Mouse (Mus musculus) intestine, embryonic 16.5 days (tissue): ENCODE measurements around the gene Rora. TPM values are rescaled to one million over a fixed set of nuclear protein-coding genes. Genes with fewer than 3 reads are reported as not detected.
A peak's percentile ranks its signal among the peaks of the same experiment; 100 is the strongest.

Source experiments
- ATAC-seq: fragments of 200-750 bp; cut with Nextera tagmentation; 2 replicates; pipeline ENCODE4 v1.8.0; 2017; ENCODE audit warnings: moderate TSS enrichment, moderate library complexity
- H3K27ac ChIP-seq: fragments of 300-500 bp; sonication (generic); 2 replicates; pipeline ENCODE4 v1.5.1; 2014; ENCODE audit warnings: mild to moderate bottlenecking, low read length
- H3K27me3 ChIP-seq: fragments of 300-500 bp; sonication (generic); replicated peaks from 2 replicates; pipeline ENCODE4 v1.6.1; 2014; ENCODE audit warnings: low read length, control low read depth, mixed read lengths; ENCODE audit not compliant: control insufficient read depth, insufficient read depth
- H3K36me3 ChIP-seq: fragments of 300-500 bp; sonication (generic); 2 replicates; pipeline ENCODE4 v1.6.1; 2014; ENCODE audit warnings: low read length, control low read depth; ENCODE audit not compliant: control insufficient read depth, insufficient read depth
- H3K4me1 ChIP-seq: fragments of 300-500 bp; sonication (generic); 2 replicates; pipeline ENCODE4 v1.6.1; 2014; ENCODE audit warnings: low read length, control low read depth, mixed read lengths; ENCODE audit not compliant: control insufficient read depth, insufficient read depth
- H3K4me2 ChIP-seq: fragments of 300-500 bp; sonication (generic); 2 replicates; pipeline ENCODE4 v1.6.1; 2014; ENCODE audit warnings: low read depth, low read length, control low read depth
- H3K4me3 ChIP-seq: fragments of 300-500 bp; sonication (generic); 2 replicates; pipeline ENCODE4 v1.5.1; 2014; ENCODE audit warnings: mild to moderate bottlenecking, low read length
- H3K9ac ChIP-seq: fragments of 300-500 bp; sonication (generic); 2 replicates; pipeline ENCODE4 v1.6.1; 2014; ENCODE audit warnings: low read depth, low read length
- H3K9me3 ChIP-seq: fragments of 300-500 bp; sonication (generic); 2 replicates; pipeline ENCODE4 v1.6.1; 2016; ENCODE audit warnings: low read length, control low read depth; ENCODE audit not compliant: control insufficient read depth
- WGBS: fragments of 180-500 bp; shearing (Covaris S2); extraction: QIAGEN DNeasy Blood & Tissue Kit; methylation state at CpG from one replicate; pipeline ENCODE4 v1.1.7; 2014; 5-methylcytosine and 5-hydroxymethylcytosine counted together
- polyA plus RNA-seq: library from polyadenylated mRNA; unstranded; fragments of >200 nt; fragmentation: Nextera tagmentation; extraction: Ambion mirVana; gene quantifications from 2 replicates; pipeline ENCODE4 v1.2.1, GENCODE M21; 2015

The Rora gene
- polyA plus RNA-seq, 1 experiment from 2014 or later: 4.5 TPM

DNA sequence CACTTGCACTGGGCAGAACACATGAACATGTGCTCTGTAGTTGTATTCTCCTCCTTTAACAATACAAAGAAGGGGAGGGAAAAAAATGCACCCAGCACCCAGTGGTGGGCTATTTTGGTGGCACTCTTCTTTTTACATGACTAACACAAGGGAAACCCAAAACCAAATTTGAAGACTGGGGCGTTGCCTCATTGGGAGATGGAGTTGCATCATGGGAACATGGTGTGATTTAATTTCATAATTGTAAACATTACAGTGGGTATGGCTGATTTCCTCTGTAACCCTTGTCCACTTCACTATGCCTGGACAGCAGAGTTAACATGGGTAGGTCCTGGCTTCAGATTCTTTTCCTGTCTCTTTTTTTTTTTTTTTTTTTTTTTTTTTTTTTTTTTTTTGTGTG lies 634.5 kb downstream of the Rora start:
- peaks cover 9% of the 10 kb centered on the region; the same call in 1 of the 2 replicates for H3K27me3 ChIP-seq
- ATAC-seq: no peak
- no peaks in the 10 kb centered on the region for H3K36me3 ChIP-seq
- H3K4me2 ChIP-seq: no peak overlapping the region
- H3K9me3 ChIP-seq: no peaks in the 10 kb centered on the region
- WGBS: 81% methylated on average over 1 of the region's 1 CpGs
- H3K9ac ChIP-seq: no peak overlapping the region
- no peak overlapping the region for H3K27ac ChIP-seq
- peaks cover 10% of the 10 kb centered on the region; the same call in 1 of the 2 replicates for H3K4me1 ChIP-seq
- H3K4me3 ChIP-seq: no peak overlapping the region

- Histone ChIP-seq H3K27me3 (peaks cover 9% of the 10 kb centered on the region; the same call in 1 of the 2 replicates), H3K9me3 (no peaks in the 10 kb centered on the region), H3K27ac (no peak overlapping the region), H3K4me1 (peaks cover 10% of the 10 kb centered on the region; the same call in 1 of the 2 replicates), H3K4me2 (no peak overlapping the region), H3K9ac (no peak overlapping the region), H3K4me3 (no peak overlapping the region), H3K36me3 (no peaks in the 10 kb centered on the region)
- no peak for ATAC-seq
- WGBS: 50% methylated on average over 5 of the region's 5 CpGs
Observed at GRCm38 (mm10) chr9:69288586-69288985, 635.0 kb downstream of the Rora start.

GRCm38 (mm10) chr9:69289056-69290017 lies 635.8 kb downstream of the Rora start:
- peak overlapping the region; percentile 99 for H3K4me2 ChIP-seq
- ATAC-seq: peak; percentile 98
- 1% methylated on average over 59 of the region's 59 CpGs for WGBS
- no peaks in the 10 kb centered on the region for H3K36me3 ChIP-seq
- peak overlapping the region; percentile 75 for H3K9ac ChIP-seq
- peaks cover 9% of the 10 kb centered on the region; the same call in 1 of the 2 replicates for H3K27me3 ChIP-seq
- no peaks in the 10 kb centered on the region for H3K9me3 ChIP-seq
- peaks cover 10% of the 10 kb centered on the region; the same call in 1 of the 2 replicates for H3K4me1 ChIP-seq
- H3K27ac ChIP-seq: no peak overlapping the region
- peak overlapping the region; percentile 69 for H3K4me3 ChIP-seq

GRCm38 (mm10) chr9:69290018-69290880 lies 636.7 kb downstream of the Rora start:
- H3K4me2 ChIP-seq: peak overlapping the region; percentile 99
- no peaks in the 10 kb centered on the region for H3K36me3 ChIP-seq
- ATAC-seq: peak; percentile 57
- under 1% methylated on average over 65 of the region's 73 CpGs for WGBS
- peaks cover 10% of the 10 kb centered on the region; the same call in 1 of the 2 replicates for H3K4me1 ChIP-seq
- peak overlapping the region; percentile 75 for H3K9ac ChIP-seq
- H3K9me3 ChIP-seq: no peaks in the 10 kb centered on the region
- H3K27ac ChIP-seq: no peak overlapping the region
- H3K4me3 ChIP-seq: peak overlapping the region; percentile 69
- H3K27me3 ChIP-seq: peaks cover 9% of the 10 kb centered on the region; the same call in 1 of the 2 replicates

DNA sequence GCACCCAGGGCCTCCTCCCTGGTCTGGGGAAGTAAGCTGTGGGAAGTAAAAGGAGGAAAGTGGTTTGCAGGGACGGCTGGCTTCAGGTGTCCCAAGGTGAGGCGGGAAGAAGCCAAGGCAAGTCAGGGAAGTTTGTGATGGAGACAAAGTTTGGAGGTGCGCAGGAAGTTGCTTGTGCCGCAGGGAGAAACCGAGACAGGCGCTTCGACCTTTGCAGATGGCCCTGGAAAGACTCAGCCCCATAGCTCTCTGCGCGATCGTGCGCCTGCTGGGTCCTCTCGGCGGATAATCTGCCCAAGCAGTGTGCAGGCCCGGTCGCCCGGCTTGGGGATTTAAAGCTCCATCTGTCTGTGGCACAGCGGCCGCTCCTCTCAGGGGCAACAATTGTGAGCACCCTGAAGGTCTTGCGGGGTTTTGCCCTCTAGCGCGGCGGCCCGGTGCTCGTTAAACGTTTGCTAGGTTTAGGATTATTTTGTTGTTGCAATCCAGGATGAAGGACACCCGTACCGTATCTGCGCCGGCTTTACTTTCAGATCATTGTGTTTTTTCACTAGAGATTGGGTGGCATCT lies 637.4 kb downstream of the Rora start:
- Histone ChIP-seq H3K27me3 (peaks cover 9% of the 10 kb centered on the region; the same call in 1 of the 2 replicates), H3K36me3 (no peaks in the 10 kb centered on the region), H3K4me3 (peak overlapping the region; percentile 69), H3K27ac (no peak overlapping the region), H3K4me2 (peak overlapping the region; percentile 99), H3K4me1 (peaks cover 10% of the 10 kb centered on the region; the same call in 1 of the 2 replicates), H3K9ac (peak overlapping the region; percentile 75), H3K9me3 (no peaks in the 10 kb centered on the region)
- 2% methylated on average over 29 of the region's 29 CpGs for WGBS
- no peak for ATAC-seq

DNA sequence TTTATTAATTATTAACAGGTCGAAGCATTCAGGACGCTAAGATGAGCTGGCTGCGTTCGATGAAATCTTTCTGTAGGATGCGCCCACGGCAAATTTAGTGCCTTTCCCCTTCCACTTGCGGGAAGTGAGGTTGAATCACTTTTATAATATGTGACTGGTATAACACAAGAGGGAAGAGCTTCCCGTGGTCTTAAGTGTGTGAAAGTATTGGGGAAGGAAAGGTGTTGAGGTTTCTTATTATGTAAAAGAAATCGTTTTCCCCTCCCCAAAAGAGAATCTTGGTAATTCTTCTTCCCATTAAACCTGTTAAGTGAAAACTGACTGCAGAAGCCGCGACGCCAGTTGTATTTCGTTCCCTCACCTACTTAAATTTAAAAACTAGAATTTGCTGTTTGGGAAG lies 637.9 kb downstream of the Rora start:
- H3K4me1 ChIP-seq: peaks cover 10% of the 10 kb centered on the region; the same call in 1 of the 2 replicates
- no peak for ATAC-seq
- H3K27ac ChIP-seq: no peak overlapping the region
- H3K4me3 ChIP-seq: peak overlapping the region; percentile 69
- no peak overlapping the region for H3K9ac ChIP-seq
- H3K9me3 ChIP-seq: no peaks in the 10 kb centered on the region
- no peaks in the 10 kb centered on the region for H3K36me3 ChIP-seq
- WGBS: 16% methylated on average over 13 of the region's 13 CpGs
- peak overlapping the region; percentile 99 for H3K4me2 ChIP-seq
- H3K27me3 ChIP-seq: peaks cover 9% of the 10 kb centered on the region; the same call in 1 of the 2 replicates

DNA sequence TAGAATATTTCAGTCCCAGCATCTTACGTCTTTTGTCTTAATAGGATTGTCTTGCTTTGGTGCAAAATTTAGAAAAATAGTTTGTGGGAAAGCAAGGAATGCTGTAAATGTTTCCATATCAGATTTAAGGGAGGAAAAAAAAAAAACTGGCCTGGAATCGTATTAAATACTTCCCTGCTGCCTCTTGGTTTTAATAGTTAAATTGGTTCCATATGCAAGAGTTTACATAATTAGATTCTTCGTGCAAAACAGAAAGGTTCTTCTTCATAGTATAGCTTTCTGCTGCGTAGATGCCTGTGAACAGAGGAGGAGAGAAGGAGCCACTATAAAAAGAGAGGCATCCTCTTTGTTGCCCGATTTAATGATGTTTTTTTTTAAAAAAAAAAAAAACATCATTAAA lies 638.8 kb downstream of the Rora start:
- WGBS: 74% methylated on average over 5 of the region's 5 CpGs
- no peak for ATAC-seq
- H3K27me3 ChIP-seq: peaks cover 9% of the 10 kb centered on the region; the same call in 1 of the 2 replicates

GRCm38 (mm10) chr9:69292776-69293687 lies 639.4 kb downstream of the Rora start:
- H3K4me3 ChIP-seq: no peak overlapping the region
- H3K9ac ChIP-seq: no peak overlapping the region
- H3K27ac ChIP-seq: no peak overlapping the region
- H3K9me3 ChIP-seq: no peaks in the 10 kb centered on the region
- WGBS: 86% methylated on average over 12 of the region's 12 CpGs
- H3K36me3 ChIP-seq: no peaks in the 10 kb centered on the region
- no peak overlapping the region for H3K4me2 ChIP-seq
- no peak for ATAC-seq
- H3K27me3 ChIP-seq: peaks cover 9% of the 10 kb centered on the region; the same call in 1 of the 2 replicates
- H3K4me1 ChIP-seq: peaks cover 10% of the 10 kb centered on the region; the same call in 1 of the 2 replicates

More for the DNA sequence above, 638.8 kb downstream of the Rora start:
- Histone ChIP-seq H3K9ac (no peak overlapping the region), H3K4me2 (no peak overlapping the region), H3K9me3 (no peaks in the 10 kb centered on the region), H3K27ac (no peak overlapping the region), H3K4me1 (peaks cover 10% of the 10 kb centered on the region; the same call in 1 of the 2 replicates), H3K36me3 (no peaks in the 10 kb centered on the region), H3K4me3 (no peak overlapping the region)
